Mouse (Mus musculus) thymus, postnatal 14 days (tissue): ENCODE measurements around the gene Bub3.

Experiments used
- DNase-seq: peaks from one replicate; pipeline ENCODE4 v3.0.0; 2021

Gene Bub3

DNA sequence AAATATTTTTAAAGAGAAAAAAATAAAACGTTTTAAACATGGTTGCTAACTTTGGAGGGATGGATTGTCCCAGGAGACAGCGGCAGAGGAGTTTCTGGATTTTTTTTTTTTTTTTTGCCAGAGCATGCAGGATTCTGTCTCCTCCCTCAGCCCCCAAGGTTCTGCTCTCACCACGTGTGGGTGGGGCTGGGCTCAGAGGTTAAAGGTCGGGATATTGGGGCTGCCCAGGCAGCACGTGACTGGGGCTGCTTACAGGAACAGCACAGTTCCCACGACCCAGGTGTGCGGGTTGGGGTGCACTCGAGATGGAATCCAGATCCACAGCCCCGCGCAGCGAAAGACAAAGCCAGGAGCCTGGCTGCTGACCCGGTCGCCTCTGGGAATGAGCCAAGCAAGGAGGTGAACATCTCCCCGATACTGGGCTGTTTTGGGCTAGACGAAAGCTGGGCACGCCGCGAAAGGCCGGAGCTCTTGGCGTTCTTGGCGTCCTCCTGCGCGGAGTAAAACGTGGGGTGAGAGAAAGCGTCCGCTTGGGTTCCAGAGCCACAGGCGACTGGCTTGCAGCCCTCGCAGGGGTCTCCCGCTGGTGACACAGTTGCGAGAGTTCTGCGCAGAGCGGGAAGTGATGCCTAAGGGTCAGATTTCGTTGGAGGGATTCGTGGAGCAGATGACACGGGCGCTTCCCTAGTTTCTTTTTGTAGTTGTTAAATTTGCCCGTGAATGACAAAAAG lies 3.3 kb upstream of the Bub3 start:
- no peak for DNase-seq

DNA sequence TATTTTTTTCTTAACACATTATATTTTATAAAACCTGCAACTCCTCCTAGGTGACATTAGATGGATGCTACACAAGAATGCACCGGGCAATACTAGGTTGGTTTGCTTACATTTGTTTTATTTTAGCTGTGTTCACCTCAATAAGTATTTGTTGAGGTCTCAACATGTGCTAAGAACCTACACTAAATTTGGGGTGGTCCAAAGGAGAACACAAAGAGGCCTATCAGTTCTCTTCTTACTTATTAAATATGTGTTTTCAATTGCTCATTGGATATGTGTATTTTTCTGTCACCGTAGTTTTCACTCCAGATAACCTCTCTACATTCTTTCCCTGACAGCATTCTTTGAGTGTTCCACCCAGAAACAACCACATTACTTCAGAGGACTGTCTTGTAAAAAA lies 2.3 kb upstream of the Bub3 start:
- DNase-seq = no peak

GRCm38 (mm10) chr7:131560697-131561042 lies 648 bp downstream of the Bub3 start:
- no peak for DNase-seq

GRCm38 (mm10) chr7:131575246-131575645 lies 15.2 kb downstream of the Bub3 start:
- DNase-seq = no peak

GRCm38 (mm10) chr7:131582178-131582577 lies 22.2 kb downstream of the Bub3 start:
- DNase-seq = no peak

- DNase-seq = no peak
Observed at GRCm38 (mm10) chr7:131585551-131585950, 25.5 kb downstream of the Bub3 start.

GRCm38 (mm10) chr7:131597779-131598482 lies 37.9 kb downstream of the Bub3 start:
- DNase-seq = no peak

GRCm38 (mm10) chr7:131598483-131598824 lies 38.4 kb downstream of the Bub3 start:
- no peak for DNase-seq

GRCm38 (mm10) chr7:131602106-131602505 lies 42.1 kb downstream of the Bub3 start:
- DNase-seq = no peak

DNA sequence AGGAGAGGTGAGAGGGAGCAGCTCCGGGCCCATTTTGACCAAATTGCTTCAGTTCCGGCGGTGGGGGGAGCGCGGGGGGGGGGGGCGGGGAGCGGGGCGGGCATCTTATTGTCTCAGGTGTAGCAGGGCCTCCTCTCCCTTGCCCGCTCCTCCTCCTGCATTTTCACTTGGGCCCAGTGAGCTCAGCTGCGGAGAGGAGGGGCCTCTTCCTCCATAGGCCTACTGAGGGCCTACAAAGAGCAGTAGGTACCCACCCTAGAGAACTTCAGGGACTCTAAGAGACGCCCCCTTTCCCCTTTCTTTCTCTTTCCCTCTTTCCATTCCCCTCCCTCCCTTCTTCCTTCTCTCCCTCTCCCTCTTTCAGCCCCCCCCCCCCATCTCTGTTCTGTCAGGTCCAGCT lies 43.2 kb downstream of the Bub3 start:
- DNase-seq = no peak

DNA sequence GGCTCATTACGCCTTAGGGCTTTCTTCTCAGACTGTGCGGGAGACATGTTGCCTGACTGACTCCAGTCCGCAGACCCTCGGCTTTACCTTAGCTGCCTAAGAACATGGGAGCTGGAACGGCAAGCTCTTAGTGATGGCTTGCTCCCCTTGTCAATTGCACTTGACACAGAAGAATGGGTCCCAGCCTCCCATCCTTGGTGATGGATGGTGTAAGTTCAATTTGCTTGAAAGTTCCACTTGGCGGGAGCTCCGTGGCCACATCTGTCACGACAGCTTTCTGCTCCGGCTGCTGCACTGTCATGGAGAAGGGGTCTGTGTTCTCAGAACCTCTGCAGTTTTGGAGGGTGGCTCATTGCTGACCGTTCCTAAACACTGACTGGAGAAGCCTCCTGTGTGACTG lies 44.9 kb downstream of the Bub3 start:
- DNase-seq = no peak

DNA sequence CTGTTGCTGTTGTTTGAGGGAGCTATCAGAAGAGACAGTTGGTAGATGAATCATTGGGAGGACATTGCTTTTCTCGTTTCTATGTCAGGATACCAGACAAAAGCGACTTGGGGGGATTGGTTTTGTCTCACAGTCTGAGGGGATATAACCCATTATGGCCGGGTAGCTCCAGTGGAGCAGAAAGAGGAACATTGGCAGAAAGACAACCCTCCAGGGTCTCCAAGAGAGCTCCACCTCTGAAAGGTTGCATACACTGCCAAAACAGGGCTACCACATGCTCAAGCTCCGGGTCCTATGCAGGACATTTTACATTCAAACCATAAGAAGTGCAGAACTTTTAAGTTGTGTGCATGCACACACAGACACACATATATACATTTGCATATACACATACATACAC lies 45.5 kb downstream of the Bub3 start:
- DNase-seq = no peak

GRCm38 (mm10) chr7:131608049-131608448 lies 48.0 kb downstream of the Bub3 start:
- DNase-seq = no peak

GRCm38 (mm10) chr7:131609677-131610076 lies 49.7 kb downstream of the Bub3 start:
- DNase-seq = no peak
